Mouse (Mus musculus): ENCODE data around the gene Rnasel.

GRCm38 (mm10) chr1:153770776-153771167, 21.5 kb downstream of the Rnasel start:
- TF ChIP-seq CTCF (IDR thresholded peaks at IDR 0.05; ENCODE audit: low read depth) (no peak), EP300 (IDR thresholded peaks at IDR 0.05; ENCODE audit: low read depth) (no peak)

All from liver, postnatal 0 days (tissue).